Mouse (Mus musculus): ENCODE results near the gene Pear1. TPM values are rescaled to one million over a fixed set of nuclear protein-coding genes. Genes with fewer than 3 reads are reported as not detected.
A peak's percentile ranks its signal among the peaks of the same experiment; 100 is the strongest.

The Pear1 gene
- polyA plus RNA-seq, 1 experiment from 2014 or later: 19.4 TPM

DNA sequence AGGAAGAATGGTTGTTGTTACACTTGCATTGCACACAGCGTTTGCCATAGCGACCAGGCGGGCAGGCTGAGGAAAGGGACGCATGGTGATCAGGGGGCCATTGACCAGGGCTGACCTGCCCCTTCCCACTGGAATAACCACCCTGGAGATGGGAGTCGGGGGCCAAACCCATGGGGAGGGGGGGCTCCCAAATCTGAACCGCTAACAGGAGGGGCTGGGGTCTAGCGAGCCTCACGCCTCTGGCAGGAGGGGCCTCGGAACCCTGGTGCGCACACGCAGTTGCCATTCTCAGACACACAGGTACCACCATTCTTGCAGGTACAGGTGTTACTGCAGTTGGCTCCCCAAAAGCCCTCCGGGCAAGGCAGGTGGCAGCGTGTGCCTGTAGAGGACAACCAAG lies 70.3 kb downstream of the Pear1 start:
- WGBS: 79% methylated on average over 13 of the region's 13 CpGs
- Histone ChIP-seq H3K27me3 (ENCODE audit: control insufficient read depth, insufficient read depth, low read length) (peaks cover 6% of the 10 kb centered on the region; the same call in 1 of the 2 replicates), H3K36me3 (ENCODE audit: control insufficient read depth, insufficient read depth) (peaks cover 5% of the 10 kb centered on the region; the same call in 1 of the 2 replicates), H3K9me3 (replicated peaks; ENCODE audit: control insufficient read depth, low read length) (no peaks in the 10 kb centered on the region), H3K27ac (ENCODE audit: low read length) (no peak overlapping the region), H3K4me2 (ENCODE audit: low read depth, low read length) (no peak overlapping the region), H3K4me3 (ENCODE audit: low read length) (no peak overlapping the region), H3K4me1 (ENCODE audit: control insufficient read depth, insufficient read depth, low read length) (0 out of 2 replicates have a peak, but pooled peaks cover 2% of the 10 kb centered on the region), H3K9ac (ENCODE audit: low read length) (no peak overlapping the region)
- ATAC-seq (replicated peaks; ENCODE audit: extremely low read depth, insufficient read depth, low FRiP score): no peak

- WGBS: 83% methylated on average over 3 of the region's 3 CpGs
- Histone ChIP-seq H3K4me2 (ENCODE audit: low read depth, low read length) (no peak overlapping the region), H3K27me3 (ENCODE audit: control insufficient read depth, insufficient read depth, low read length) (peaks cover 2% of the 10 kb centered on the region; the same call in 1 of the 2 replicates), H3K9ac (ENCODE audit: low read length) (no peak overlapping the region), H3K36me3 (ENCODE audit: control insufficient read depth, insufficient read depth) (peaks cover 5% of the 10 kb centered on the region; the same call in 1 of the 2 replicates), H3K27ac (ENCODE audit: low read length) (no peak overlapping the region), H3K4me1 (ENCODE audit: control insufficient read depth, insufficient read depth, low read length) (peaks cover 5% of the 10 kb centered on the region; the same call in 1 of the 2 replicates), H3K9me3 (replicated peaks; ENCODE audit: control insufficient read depth, low read length) (no peaks in the 10 kb centered on the region), H3K4me3 (ENCODE audit: low read length) (no peak overlapping the region)
- no peak for ATAC-seq (replicated peaks; ENCODE audit: extremely low read depth, insufficient read depth, low FRiP score)
These were observed 71.5 kb downstream of the Pear1 start for GRCm38 (mm10) chr3:87752567-87752966.

DNA sequence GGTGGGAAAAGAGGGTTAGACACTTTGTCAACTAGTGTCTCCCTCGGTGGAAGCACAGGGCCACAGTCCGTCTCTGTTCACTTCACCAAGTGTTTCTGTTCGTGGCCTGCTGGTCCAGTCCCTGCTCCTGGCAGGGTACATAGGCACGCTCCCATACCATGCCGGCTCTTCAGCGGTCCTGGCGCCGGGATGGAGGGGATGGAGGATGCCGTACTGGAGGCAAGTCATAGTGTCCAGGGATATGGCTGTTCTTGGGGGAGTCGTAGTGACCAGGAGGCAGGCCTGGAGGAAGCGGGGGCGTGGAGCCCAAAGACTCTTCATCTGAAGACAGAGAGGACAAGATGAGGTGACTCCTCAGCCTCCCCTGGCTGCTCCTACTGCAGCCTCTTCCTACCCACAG lies 74.1 kb downstream of the Pear1 start:
- H3K36me3 ChIP-seq (ENCODE audit: control insufficient read depth, insufficient read depth): peaks cover 5% of the 10 kb centered on the region; the same call in 1 of the 2 replicates
- ATAC-seq (replicated peaks; ENCODE audit: extremely low read depth, insufficient read depth, low FRiP score): no peak
- H3K27me3 ChIP-seq (ENCODE audit: control insufficient read depth, insufficient read depth, low read length): peaks cover 2% of the 10 kb centered on the region; the same call in 1 of the 2 replicates
- peaks cover 3% of the 10 kb centered on the region; the same call in 1 of the 2 replicates for H3K4me1 ChIP-seq (ENCODE audit: control insufficient read depth, insufficient read depth, low read length)
- H3K4me3 ChIP-seq (ENCODE audit: low read length): no peak overlapping the region
- 85% methylated on average over 12 of the region's 12 CpGs for WGBS
- H3K9me3 ChIP-seq (replicated peaks; ENCODE audit: control insufficient read depth, low read length): no peaks in the 10 kb centered on the region
- no peak overlapping the region for H3K9ac ChIP-seq (ENCODE audit: low read length)
- no peak overlapping the region for H3K4me2 ChIP-seq (ENCODE audit: low read depth, low read length)
- H3K27ac ChIP-seq (ENCODE audit: low read length): no peak overlapping the region

- peak; percentile 55; the same call in 1 of the 2 replicates for ATAC-seq (replicated peaks; ENCODE audit: extremely low read depth, insufficient read depth, low FRiP score)
- Histone ChIP-seq H3K36me3 (ENCODE audit: control insufficient read depth, insufficient read depth) (peaks cover 5% of the 10 kb centered on the region; the same call in 1 of the 2 replicates), H3K27me3 (ENCODE audit: control insufficient read depth, insufficient read depth, low read length) (peaks cover 2% of the 10 kb centered on the region; the same call in 1 of the 2 replicates), H3K4me2 (ENCODE audit: low read depth, low read length) (no peak overlapping the region), H3K4me1 (ENCODE audit: control insufficient read depth, insufficient read depth, low read length) (peaks cover 3% of the 10 kb centered on the region; the same call in 1 of the 2 replicates), H3K4me3 (ENCODE audit: low read length) (no peak overlapping the region), H3K9me3 (replicated peaks; ENCODE audit: control insufficient read depth, low read length) (no peaks in the 10 kb centered on the region), H3K27ac (ENCODE audit: low read length) (no peak overlapping the region), H3K9ac (ENCODE audit: low read length) (no peak overlapping the region)
- WGBS: 16% methylated on average over 5 of the region's 5 CpGs
These were observed 75.1 kb downstream of the Pear1 start for GRCm38 (mm10) chr3:87749036-87749435.

- H3K9ac ChIP-seq (ENCODE audit: low read length): no peak within 1 kb of the TSS; the same call in 1 of the 2 replicates
- H3K9me3 ChIP-seq (replicated peaks; ENCODE audit: control insufficient read depth, low read length): no peaks in the 10 kb centered on the region
- no peak within 1 kb of the TSS for H3K4me2 ChIP-seq (ENCODE audit: low read depth, low read length)
- H3K4me1 ChIP-seq (ENCODE audit: control insufficient read depth, insufficient read depth, low read length): peaks cover 3% of the 10 kb centered on the region; the same call in 1 of the 2 replicates
- H3K36me3 ChIP-seq (ENCODE audit: control insufficient read depth, insufficient read depth): peaks cover 5% of the 10 kb centered on the region; the same call in 1 of the 2 replicates
- no peak within 1 kb of the TSS for H3K27ac ChIP-seq (ENCODE audit: low read length)
- peaks cover 2% of the 10 kb centered on the region; the same call in 1 of the 2 replicates for H3K27me3 ChIP-seq (ENCODE audit: control insufficient read depth, insufficient read depth, low read length)
- H3K4me3 ChIP-seq (ENCODE audit: low read length): no peak within 1 kb of the TSS
- WGBS: 45% methylated on average over 13 of the region's 13 CpGs
- ATAC-seq (replicated peaks; ENCODE audit: extremely low read depth, insufficient read depth, low FRiP score): 0 out of 2 replicates have a peak, but pooled peaks have one; percentile 16
These were observed 75.7 kb downstream of the Pear1 start, which contains the start of gene Lrrc71 for GRCm38 (mm10) chr3:87748431-87748830. Gene Lrrc71, minus strand, starts transcription at chr3:87748625.

- peak overlapping the region; percentile 49 for H3K4me2 ChIP-seq (ENCODE audit: low read depth, low read length)
- no peak for ATAC-seq (replicated peaks; ENCODE audit: extremely low read depth, insufficient read depth, low FRiP score)
- H3K9ac ChIP-seq (ENCODE audit: low read length): peak overlapping the region; percentile 28; the same call in 1 of the 2 replicates
- no peaks in the 10 kb centered on the region for H3K9me3 ChIP-seq (replicated peaks; ENCODE audit: control insufficient read depth, low read length)
- 27% methylated on average over 18 of the region's 18 CpGs for WGBS
- peaks cover 6% of the 10 kb centered on the region for H3K4me1 ChIP-seq (ENCODE audit: control insufficient read depth, insufficient read depth, low read length)
- peaks cover 2% of the 10 kb centered on the region; the same call in 1 of the 2 replicates for H3K27me3 ChIP-seq (ENCODE audit: control insufficient read depth, insufficient read depth, low read length)
- no peaks in the 10 kb centered on the region; the same call in 1 of the 2 replicates for H3K36me3 ChIP-seq (ENCODE audit: control insufficient read depth, insufficient read depth)
- peak overlapping the region; percentile 17 for H3K4me3 ChIP-seq (ENCODE audit: low read length)
- no peak overlapping the region for H3K27ac ChIP-seq (ENCODE audit: low read length)
These were observed 79.0 kb downstream of the Pear1 start for GRCm38 (mm10) chr3:87745036-87745659.

- Histone ChIP-seq H3K27me3 (ENCODE audit: control insufficient read depth, insufficient read depth, low read length) (no peaks in the 10 kb centered on the region; the same call in 1 of the 2 replicates), H3K27ac (ENCODE audit: low read length) (no peak overlapping the region), H3K4me3 (ENCODE audit: low read length) (no peak overlapping the region), H3K9ac (ENCODE audit: low read length) (no peak overlapping the region), H3K4me1 (ENCODE audit: control insufficient read depth, insufficient read depth, low read length) (peaks cover 6% of the 10 kb centered on the region), H3K4me2 (ENCODE audit: low read depth, low read length) (no peak overlapping the region), H3K36me3 (ENCODE audit: control insufficient read depth, insufficient read depth) (no peaks in the 10 kb centered on the region; the same call in 1 of the 2 replicates), H3K9me3 (replicated peaks; ENCODE audit: control insufficient read depth, low read length) (no peaks in the 10 kb centered on the region)
- 87% methylated on average over 4 of the region's 4 CpGs for WGBS
- ATAC-seq (replicated peaks; ENCODE audit: extremely low read depth, insufficient read depth, low FRiP score): no peak
These were observed 80.2 kb downstream of the Pear1 start for GRCm38 (mm10) chr3:87743927-87744326.

DNA sequence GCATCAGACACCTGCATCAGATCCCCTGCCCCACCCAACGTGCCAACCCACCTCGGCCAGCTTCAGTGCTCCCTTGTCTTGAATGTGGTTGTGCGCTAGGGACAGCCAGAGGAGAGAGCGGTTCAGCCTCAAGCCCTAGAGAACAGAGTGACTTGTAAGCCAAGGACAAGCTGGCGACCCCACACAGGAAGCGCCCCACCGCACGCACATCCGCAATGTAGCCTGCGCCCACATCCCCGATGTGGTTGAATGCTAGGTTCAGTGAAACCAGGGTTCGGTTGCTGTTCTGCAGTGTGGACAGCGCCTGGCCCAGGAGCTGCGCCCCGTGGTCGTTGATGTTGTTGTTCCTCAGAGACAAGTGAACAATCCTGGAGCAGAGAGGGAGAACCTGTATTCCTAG lies 81.4 kb downstream of the Pear1 start:
- Histone ChIP-seq H3K9me3 (replicated peaks; ENCODE audit: control insufficient read depth, low read length) (no peaks in the 10 kb centered on the region), H3K9ac (ENCODE audit: low read length) (no peak overlapping the region), H3K4me1 (ENCODE audit: control insufficient read depth, insufficient read depth, low read length) (peaks cover 3% of the 10 kb centered on the region; the same call in 1 of the 2 replicates), H3K27me3 (ENCODE audit: control insufficient read depth, insufficient read depth, low read length) (no peaks in the 10 kb centered on the region), H3K4me3 (ENCODE audit: low read length) (no peak overlapping the region), H3K4me2 (ENCODE audit: low read depth, low read length) (no peak overlapping the region), H3K27ac (ENCODE audit: low read length) (no peak overlapping the region), H3K36me3 (ENCODE audit: control insufficient read depth, insufficient read depth) (peaks cover 3% of the 10 kb centered on the region; the same call in 1 of the 2 replicates)
- no peak for ATAC-seq (replicated peaks; ENCODE audit: extremely low read depth, insufficient read depth, low FRiP score)
- WGBS: 75% methylated on average over 16 of the region's 16 CpGs

DNA sequence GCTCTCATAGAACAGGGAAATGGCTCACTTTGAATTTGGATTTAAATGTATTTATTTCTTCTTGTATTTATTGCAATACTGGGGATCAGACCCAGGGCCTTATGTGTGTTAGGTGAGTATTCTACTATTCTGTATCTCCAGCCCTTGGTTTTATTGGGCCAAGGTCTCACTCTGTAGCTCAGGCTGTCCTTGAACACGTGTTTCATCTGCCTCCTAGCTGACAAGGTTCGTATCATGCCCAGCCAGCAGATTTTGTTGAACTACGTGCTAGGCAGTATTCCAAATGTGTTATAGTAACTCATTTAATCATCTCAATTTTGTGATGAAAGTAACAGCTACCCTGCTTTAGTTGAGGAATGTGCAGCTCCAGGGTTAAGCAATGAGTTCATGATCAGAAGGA lies 82.1 kb downstream of the Pear1 start:
- WGBS: 72% methylated on average over 3 of the region's 3 CpGs
- no peak overlapping the region for H3K9ac ChIP-seq (ENCODE audit: low read length)
- H3K36me3 ChIP-seq (ENCODE audit: control insufficient read depth, insufficient read depth): peaks cover 6% of the 10 kb centered on the region
- no peak overlapping the region for H3K4me2 ChIP-seq (ENCODE audit: low read depth, low read length)
- no peak for ATAC-seq (replicated peaks; ENCODE audit: extremely low read depth, insufficient read depth, low FRiP score)
- no peak overlapping the region for H3K27ac ChIP-seq (ENCODE audit: low read length)
- H3K4me3 ChIP-seq (ENCODE audit: low read length): no peak overlapping the region
- H3K4me1 ChIP-seq (ENCODE audit: control insufficient read depth, insufficient read depth, low read length): peaks cover 3% of the 10 kb centered on the region; the same call in 1 of the 2 replicates
- no peaks in the 10 kb centered on the region for H3K27me3 ChIP-seq (ENCODE audit: control insufficient read depth, insufficient read depth, low read length)
- H3K9me3 ChIP-seq (replicated peaks; ENCODE audit: control insufficient read depth, low read length): no peaks in the 10 kb centered on the region
